Mouse (Mus musculus) naive thymus-derived CD4-positive, alpha-beta T cell, adult 5 months (primary cell): ENCODE measurements around the gene Hist1h2bj. TPM values are rescaled to one million over a fixed set of nuclear protein-coding genes. Genes with fewer than 3 reads are reported as not detected.

Source experiments
- polyA plus RNA-seq: library from polyadenylated mRNA; unstranded; fragments of 100-300 nt; shearing (Covaris generic); gene quantifications from one replicate; pipeline ENCODE4 v1.2.1, GENCODE M21; 2017

The Hist1h2bj gene
- 2.5 TPM for polyA plus RNA-seq

GRCm38 (mm10) chr13:22042568-22043502 is at the start of gene Hist1h2bj, which contains the start of gene Hist1h2ag:
Hist1h2bj (plus strand) TSS chr13:22043214.
Hist1h2ag (minus strand) TSS chr13:22042944.

GRCm38 (mm10) chr13:22009642-22010041 is 33.4 kb upstream of the Hist1h2bj start, which contains the start of gene Prss16:
Prss16 (minus strand) TSS chr13:22009742.

GRCm38 (mm10) chr13:22035267-22036148 is 7.5 kb upstream of the Hist1h2bj start, which contains the start of the genes Hist1h2ah and Hist1h2bk:
Hist1h2ah (minus strand) TSS chr13:22035568.
Hist1h2bk (plus strand) TSS chr13:22035870.

GRCm38 (mm10) chr13:22041142-22041536 is 1.9 kb upstream of the Hist1h2bj start, which contains the start of gene Hist1h4i:
Hist1h4i (minus strand) TSS chr13:22041362.

GRCm38 (mm10) chr13:22084140-22084539 is 41.1 kb downstream of the Hist1h2bj start, which contains the start of gene Vmn1r188:
Vmn1r188 (plus strand) TSS chr13:22084440.

Other genes starting within 250 kb of the Hist1h2bj start
- gene Hist1h2bq, start 233.0 kb upstream of the Hist1h2bj start, polyA plus RNA-seq: 6.5 TPM
- 14.0 TPM for gene Hist1h2ao, start 232.7 kb upstream of the Hist1h2bj start, polyA plus RNA-seq
- gene Hist1h4m, start 231.5 kb upstream of the Hist1h2bj start, polyA plus RNA-seq: 29.9 TPM
- gene Hist1h4n, start 211.0 kb upstream of the Hist1h2bj start, polyA plus RNA-seq: 31.0 TPM
- gene Hist1h2ap, start 209.7 kb upstream of the Hist1h2bj start, polyA plus RNA-seq: 68.0 TPM
- gene Hist1h2br, start 209.5 kb upstream of the Hist1h2bj start, polyA plus RNA-seq: 6.1 TPM
- 0.66 TPM for gene Zfp184, start 98.1 kb upstream of the Hist1h2bj start, polyA plus RNA-seq
- gene Pom121l2, start 62.0 kb upstream of the Hist1h2bj start, polyA plus RNA-seq: not detected
- 0.34 TPM for gene Prss16, start 33.5 kb upstream of the Hist1h2bj start, polyA plus RNA-seq
- not detected for gene Hist1h2ah, start 7.6 kb upstream of the Hist1h2bj start, polyA plus RNA-seq
- gene Hist1h2bk, start 7.3 kb upstream of the Hist1h2bj start, polyA plus RNA-seq: not detected
- 10.6 TPM for gene Hist1h4i, start 1.9 kb upstream of the Hist1h2bj start, polyA plus RNA-seq
- gene Hist1h2ag, start 270 bp upstream of the Hist1h2bj start, polyA plus RNA-seq: not detected
- not detected for gene Vmn1r188, start 41.2 kb downstream of the Hist1h2bj start, polyA plus RNA-seq
- not detected for gene Vmn1r189, start 62.6 kb downstream of the Hist1h2bj start, polyA plus RNA-seq
- gene Vmn1r191, start 140.8 kb downstream of the Hist1h2bj start, polyA plus RNA-seq: not detected
- gene Vmn1r192, start 147.9 kb downstream of the Hist1h2bj start, polyA plus RNA-seq: not detected
- not detected for gene Vmn1r193, start 179.9 kb downstream of the Hist1h2bj start, polyA plus RNA-seq
- gene Vmn1r194, start 201.0 kb downstream of the Hist1h2bj start, polyA plus RNA-seq: not detected
- not detected for gene Vmn1r195, start 227.3 kb downstream of the Hist1h2bj start, polyA plus RNA-seq
- not detected for gene Vmn1r196, start 246.7 kb downstream of the Hist1h2bj start, polyA plus RNA-seq